Mouse (Mus musculus): ENCODE results near the gene Bcr. TPM values are rescaled to one million over a fixed set of nuclear protein-coding genes. Genes with fewer than 3 reads are reported as not detected.
"Not testable (repeated sequence)": the region's sequence is repeated elsewhere in the genome, so short reads cannot be mapped to it uniquely, and the experiment has no call there.

The Bcr gene
- polyA plus RNA-seq, 1 experiment from 2014 or later, result 9.1 TPM

DNA sequence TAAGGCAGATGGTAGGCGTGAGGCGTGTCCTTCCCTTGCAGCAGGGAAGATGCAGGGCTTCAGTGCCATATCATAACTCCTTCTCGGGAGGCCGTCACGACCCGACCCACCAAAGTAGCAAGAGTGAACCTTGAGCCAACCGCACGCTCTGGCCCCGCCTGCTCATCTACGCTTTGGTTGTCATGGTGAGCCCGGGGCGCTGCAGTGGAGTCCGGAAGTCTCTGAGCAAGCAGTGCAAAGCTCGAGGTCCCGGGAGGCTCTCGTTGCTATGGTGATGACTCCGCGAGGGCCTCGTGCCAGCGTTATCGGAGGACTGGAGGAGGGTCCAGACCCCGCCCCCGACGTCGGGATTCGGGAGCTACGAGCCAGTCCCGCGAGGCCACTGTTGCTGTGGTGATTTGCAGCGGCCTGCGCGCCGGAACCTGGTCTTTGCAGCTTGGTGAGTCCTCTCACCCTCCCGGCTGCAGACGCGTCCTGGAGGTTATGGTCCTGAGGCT is 23.5 kb upstream of the Bcr start, which contains the start of gene Rab36:
Gene Rab36, plus strand, starts transcription at position 176 of the 497 bp plus-strand sequence.
- Histone ChIP-seq H3K4me2 (replicated peaks) (peak within 1 kb of the TSS; percentile 76), H3K27ac (peak within 1 kb of the TSS; percentile 74), H3K9ac (peak within 1 kb of the TSS; percentile 68), H3K27me3 (no peaks in the 10 kb centered on the region), H3K4me3 (peak within 1 kb of the TSS; percentile 51), H3K4me1 (peaks cover 30% of the 10 kb centered on the region), H3K9me3 (no peaks in the 10 kb centered on the region), H3K36me3 (no peaks in the 10 kb centered on the region)
- peak; percentile 96 for ATAC-seq (ENCODE audit: low FRiP score, low read depth)
- WGBS, result under 1% methylated on average over 36 of the region's 36 CpGs

- WGBS, result 4% methylated on average over 1 of the region's 1 CpGs
- H3K9me3 ChIP-seq; H3K4me2 ChIP-seq (replicated peaks); H3K4me3 ChIP-seq; H3K27ac ChIP-seq; H3K9ac ChIP-seq; H3K27me3 ChIP-seq; ATAC-seq (ENCODE audit: low FRiP score, low read depth): not testable (repeated sequence)
- H3K36me3 ChIP-seq, result peaks cover 11% of the 10 kb centered on the region; the same call in 1 of the 2 replicates
- H3K4me1 ChIP-seq, result peaks cover 12% of the 10 kb centered on the region
Observed at GRCm38 (mm10) chr10:75042060-75042459, 18.3 kb upstream of the Bcr start.

- no peaks in the 10 kb centered on the region for H3K4me1 ChIP-seq
- WGBS, result 34% methylated on average over 7 of the region's 7 CpGs
- H3K4me2 ChIP-seq (replicated peaks), result no peak overlapping the region
- H3K27me3 ChIP-seq, result no peaks in the 10 kb centered on the region
- H3K27ac ChIP-seq, result no peak overlapping the region
- H3K36me3 ChIP-seq, result peaks cover 18% of the 10 kb centered on the region; the same call in 1 of the 2 replicates
- no peaks in the 10 kb centered on the region for H3K9me3 ChIP-seq
- no peak overlapping the region for H3K4me3 ChIP-seq
- H3K9ac ChIP-seq, result no peak overlapping the region
- no peak for ATAC-seq (ENCODE audit: low FRiP score, low read depth)
Observed at GRCm38 (mm10) chr10:75044459-75044858, 15.9 kb upstream of the Bcr start.

DNA sequence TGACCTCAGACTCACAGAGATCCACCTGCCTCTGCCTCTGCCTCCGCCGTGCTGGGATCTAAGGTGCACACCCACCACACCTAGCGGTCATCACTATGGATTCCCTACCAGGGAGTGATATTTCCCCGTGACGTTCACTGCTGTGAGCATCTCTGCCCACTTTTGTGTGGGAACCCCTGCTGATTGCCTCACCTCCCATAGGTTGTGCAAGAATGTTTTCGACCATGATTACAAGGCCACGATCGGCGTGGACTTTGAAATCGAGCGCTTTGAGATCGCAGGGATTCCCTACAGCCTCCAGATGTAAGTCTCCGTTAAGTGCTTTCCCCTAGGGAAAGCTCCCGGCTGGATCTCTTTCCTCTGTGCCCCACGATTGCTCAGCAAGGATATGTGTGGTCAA is 14.6 kb upstream of the Bcr start:
- no peak overlapping the region for H3K9ac ChIP-seq
- H3K4me3 ChIP-seq, result no peak overlapping the region
- no peak for ATAC-seq (ENCODE audit: low FRiP score, low read depth)
- H3K27me3 ChIP-seq, result no peaks in the 10 kb centered on the region
- H3K4me2 ChIP-seq (replicated peaks), result no peak overlapping the region
- no peaks in the 10 kb centered on the region for H3K4me1 ChIP-seq
- no peak overlapping the region for H3K27ac ChIP-seq
- H3K9me3 ChIP-seq, result no peaks in the 10 kb centered on the region
- WGBS, result 91% methylated on average over 15 of the region's 15 CpGs
- H3K36me3 ChIP-seq, result peaks cover 22% of the 10 kb centered on the region; the same call in 1 of the 2 replicates

DNA sequence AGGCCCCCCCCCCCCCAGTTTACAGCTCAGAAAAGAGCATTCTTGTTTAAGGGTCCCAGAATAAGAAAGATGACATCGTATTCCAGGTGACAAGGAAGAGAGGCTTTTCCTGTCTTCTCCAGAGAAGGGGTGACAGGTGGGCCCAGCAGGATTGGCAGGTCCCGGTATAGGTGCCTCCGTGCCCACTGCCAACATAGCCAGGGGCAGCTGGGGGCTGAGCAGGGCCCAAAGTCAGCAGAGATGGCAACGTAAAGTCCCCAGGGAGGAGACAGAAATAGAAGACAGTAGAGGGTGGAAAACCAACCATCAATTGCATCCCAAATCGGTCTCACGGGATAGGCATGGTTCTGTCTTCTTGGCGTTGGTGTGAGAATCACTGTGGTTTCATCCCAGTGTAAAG is 11.7 kb upstream of the Bcr start:
- Histone ChIP-seq H3K4me3 (no peak overlapping the region), H3K27ac (no peak overlapping the region), H3K4me1 (no peaks in the 10 kb centered on the region), H3K36me3 (peaks cover 22% of the 10 kb centered on the region; the same call in 1 of the 2 replicates), H3K9me3 (no peaks in the 10 kb centered on the region), H3K9ac (no peak overlapping the region), H3K27me3 (no peaks in the 10 kb centered on the region), H3K4me2 (replicated peaks) (no peak overlapping the region)
- ATAC-seq (ENCODE audit: low FRiP score, low read depth), result no peak
- 93% methylated on average over 7 of the region's 7 CpGs for WGBS

- ATAC-seq (ENCODE audit: low FRiP score, low read depth), result no peak
- H3K9ac ChIP-seq, result no peak overlapping the region
- H3K27ac ChIP-seq, result no peak overlapping the region
- no peak overlapping the region for H3K4me2 ChIP-seq (replicated peaks)
- peaks cover 10% of the 10 kb centered on the region; the same call in 1 of the 2 replicates for H3K36me3 ChIP-seq
- H3K27me3 ChIP-seq, result no peaks in the 10 kb centered on the region
- H3K4me3 ChIP-seq, result no peak overlapping the region
- no peaks in the 10 kb centered on the region for H3K4me1 ChIP-seq
- 93% methylated on average over 21 of the region's 21 CpGs for WGBS
- no peaks in the 10 kb centered on the region for H3K9me3 ChIP-seq
Observed at GRCm38 (mm10) chr10:75051364-75052074, 8.9 kb upstream of the Bcr start.

GRCm38 (mm10) chr10:75052902-75053301 is 7.5 kb upstream of the Bcr start:
- 87% methylated on average over 8 of the region's 8 CpGs for WGBS
- no peak for ATAC-seq (ENCODE audit: low FRiP score, low read depth)
- Histone ChIP-seq H3K9me3 (no peaks in the 10 kb centered on the region), H3K4me3 (no peak overlapping the region), H3K27ac (no peak overlapping the region), H3K4me1 (no peaks in the 10 kb centered on the region), H3K36me3 (peaks cover 10% of the 10 kb centered on the region; the same call in 1 of the 2 replicates), H3K9ac (no peak overlapping the region), H3K27me3 (no peaks in the 10 kb centered on the region), H3K4me2 (replicated peaks) (no peak overlapping the region)

DNA sequence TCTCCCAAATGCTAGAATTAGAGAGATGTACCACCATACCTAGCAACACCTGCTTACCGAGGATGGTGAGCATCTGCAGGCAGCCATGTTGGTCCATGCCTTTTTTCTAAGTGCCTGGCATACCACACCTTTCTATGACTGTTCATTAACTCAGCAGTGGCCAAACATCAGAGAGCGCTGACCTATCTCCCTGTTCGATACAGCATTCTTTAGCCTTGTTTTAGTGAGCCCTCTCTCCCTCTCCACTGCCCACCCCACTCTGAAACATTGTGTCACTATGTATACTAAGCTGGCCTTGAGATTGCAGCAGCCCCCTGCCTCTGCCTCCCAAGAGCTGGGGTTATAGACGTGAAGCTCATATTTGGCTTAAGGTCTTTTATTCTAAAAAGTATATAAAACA is 6.7 kb upstream of the Bcr start:
- Histone ChIP-seq H3K4me1 (no peaks in the 10 kb centered on the region), H3K9ac (no peak overlapping the region), H3K27ac (no peak overlapping the region), H3K9me3 (no peaks in the 10 kb centered on the region), H3K27me3 (no peaks in the 10 kb centered on the region), H3K36me3 (peaks cover 9% of the 10 kb centered on the region; the same call in 1 of the 2 replicates), H3K4me3 (no peak overlapping the region), H3K4me2 (replicated peaks) (no peak overlapping the region)
- 84% methylated on average over 4 of the region's 4 CpGs for WGBS
- ATAC-seq (ENCODE audit: low FRiP score, low read depth), result no peak

GRCm38 (mm10) chr10:75054125-75054524 is 6.3 kb upstream of the Bcr start:
- H3K4me3 ChIP-seq, result no peak overlapping the region
- H3K27ac ChIP-seq, result no peak overlapping the region
- H3K27me3 ChIP-seq, result no peaks in the 10 kb centered on the region
- H3K9me3 ChIP-seq, result no peaks in the 10 kb centered on the region
- H3K36me3 ChIP-seq, result peaks cover 5% of the 10 kb centered on the region; the same call in 1 of the 2 replicates
- no peak overlapping the region for H3K9ac ChIP-seq
- no peaks in the 10 kb centered on the region for H3K4me1 ChIP-seq
- no peak for ATAC-seq (ENCODE audit: low FRiP score, low read depth)
- H3K4me2 ChIP-seq (replicated peaks), result no peak overlapping the region
- 67% methylated on average over 6 of the region's 6 CpGs for WGBS

DNA sequence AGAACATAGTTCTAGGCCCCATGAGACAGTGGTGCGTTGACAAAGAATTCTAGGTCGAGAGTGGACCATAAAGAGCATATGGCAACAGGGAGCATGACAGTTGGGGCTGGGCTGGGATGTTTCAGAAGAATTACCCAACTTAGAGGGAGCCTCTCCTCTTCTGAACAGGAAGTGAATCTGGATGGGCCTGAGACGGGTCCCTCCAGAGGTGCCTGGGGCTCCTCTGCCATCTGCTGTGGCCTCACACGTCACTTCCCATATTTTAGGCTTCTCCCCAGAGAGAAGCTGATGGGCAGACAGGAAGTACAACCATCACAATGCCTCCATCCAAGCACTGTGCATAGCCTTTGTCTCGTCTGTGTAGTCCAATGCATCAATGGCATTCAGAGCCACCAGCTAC is 4.7 kb upstream of the Bcr start:
- H3K4me3 ChIP-seq, result no peak overlapping the region
- 76% methylated on average over 5 of the region's 5 CpGs for WGBS
- H3K27me3 ChIP-seq, result no peaks in the 10 kb centered on the region
- no peaks in the 10 kb centered on the region for H3K36me3 ChIP-seq
- H3K27ac ChIP-seq, result no peak overlapping the region
- H3K9ac ChIP-seq, result no peak overlapping the region
- H3K9me3 ChIP-seq, result no peaks in the 10 kb centered on the region
- ATAC-seq (ENCODE audit: low FRiP score, low read depth), result no peak
- H3K4me2 ChIP-seq (replicated peaks), result no peak overlapping the region
- H3K4me1 ChIP-seq, result peaks cover 6% of the 10 kb centered on the region

DNA sequence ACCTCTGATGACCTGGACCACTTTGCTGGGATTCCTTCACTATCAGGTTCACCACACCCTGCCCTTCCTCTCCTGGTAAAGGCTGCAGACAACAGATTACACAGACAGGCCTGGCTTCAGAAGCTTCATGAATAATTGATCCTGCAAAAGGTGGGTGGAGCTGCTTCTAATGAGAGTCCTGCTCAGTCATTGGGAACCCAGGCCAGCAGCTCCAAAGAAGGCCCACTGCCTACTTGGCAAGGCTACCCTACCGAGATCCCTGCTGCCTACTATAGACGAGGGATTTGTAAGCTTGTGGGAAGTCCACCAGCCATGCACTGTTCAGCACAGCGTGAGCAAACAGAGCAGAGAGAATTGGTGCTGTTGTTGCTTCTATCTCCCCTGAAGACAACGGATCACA is 4.1 kb upstream of the Bcr start:
- Histone ChIP-seq H3K27ac (no peak overlapping the region), H3K4me1 (peaks cover 8% of the 10 kb centered on the region), H3K4me3 (no peak overlapping the region), H3K27me3 (no peaks in the 10 kb centered on the region), H3K9ac (no peak overlapping the region), H3K9me3 (no peaks in the 10 kb centered on the region), H3K4me2 (replicated peaks) (no peak overlapping the region), H3K36me3 (no peaks in the 10 kb centered on the region)
- no peak for ATAC-seq (ENCODE audit: low FRiP score, low read depth)
- 38% methylated on average over 4 of the region's 4 CpGs for WGBS

- H3K27me3 ChIP-seq, result no peaks in the 10 kb centered on the region
- no peak overlapping the region for H3K27ac ChIP-seq
- H3K9ac ChIP-seq, result no peak overlapping the region
- no peaks in the 10 kb centered on the region for H3K9me3 ChIP-seq
- H3K4me3 ChIP-seq, result no peak overlapping the region
- H3K4me1 ChIP-seq, result peaks cover 28% of the 10 kb centered on the region
- H3K36me3 ChIP-seq, result no peaks in the 10 kb centered on the region
- WGBS, result 82% methylated on average over 8 of the region's 8 CpGs
- H3K4me2 ChIP-seq (replicated peaks), result no peak overlapping the region
- ATAC-seq (ENCODE audit: low FRiP score, low read depth), result no peak
Observed at GRCm38 (mm10) chr10:75058336-75058735, 2.1 kb upstream of the Bcr start.
